ENCODE assay signal across 9 mouse cellular contexts in the genomic region with DNA sequence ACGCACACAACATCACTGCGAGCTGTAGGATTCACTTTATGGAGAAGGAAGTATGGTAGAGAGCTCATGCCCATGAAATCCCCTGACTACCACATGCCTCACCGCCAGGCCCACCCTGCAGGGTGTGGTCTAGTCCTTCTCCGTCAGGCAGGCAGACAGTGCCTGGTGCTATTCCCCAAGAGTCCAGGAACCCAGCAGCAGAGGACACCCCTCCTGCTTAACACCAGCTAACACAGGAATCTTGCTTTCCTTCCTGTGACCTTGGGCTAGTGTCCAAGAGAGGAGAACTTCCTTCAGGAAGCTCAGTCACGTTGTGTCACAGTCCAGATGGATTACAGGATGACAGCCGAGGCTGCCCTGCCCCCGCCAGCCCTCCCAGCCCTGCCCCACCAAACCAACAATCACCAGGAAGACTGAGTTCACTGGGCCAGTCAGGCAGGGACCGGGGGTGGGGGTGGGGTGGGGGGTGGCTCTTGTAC. TPM values are rescaled to one million over a fixed set of nuclear protein-coding genes. Genes with fewer than 3 reads are reported as not detected.
DNase-seq lines count a peak whose midpoint lies in the region; ATAC-seq lines count a peak whose summit lies in the region.
"Had no signal": no experiment of that assay in that cellular context is flagged by ENCODE, and none has a peak within 500 bp of the region (broad histone marks: within the 10 kb centered on the region; RNA-seq: fewer than 3 reads in every experiment).

No protein-coding gene starts in this region.

- no peak overlapping the region for H3K9ac ChIP-seq in embryonic facial prominence, embryonic 14.5 days (ENCODE audit: low read depth, low read length)
- no peak overlapping the region for H3K9ac ChIP-seq in heart, embryonic 12.5 days
- H3K9ac ChIP-seq: midbrain, embryonic 12.5 days had no signal

- H3K4me1 ChIP-seq in embryonic facial prominence, embryonic 14.5 days (ENCODE audit: control insufficient read depth, insufficient read depth, low read length), result no peaks in the 10 kb centered on the region
- peaks cover 10% of the 10 kb centered on the region for H3K4me1 ChIP-seq in embryonic facial prominence, embryonic 10.5 days
- peaks cover 15% of the 10 kb centered on the region for H3K4me1 ChIP-seq in heart, embryonic 12.5 days (replicated peaks)
- H3K4me1 ChIP-seq in midbrain, embryonic 10.5 days, result 0 out of 2 replicates have a peak, but pooled peaks cover 10% of the 10 kb centered on the region
- H3K4me1 ChIP-seq: midbrain, embryonic 12.5 days had no signal

- 52% methylated on average over 8 of the region's 8 CpGs for WGBS in embryonic facial prominence, embryonic 14.5 days
- 66% methylated on average over 8 of the region's 8 CpGs for WGBS in embryonic facial prominence, embryonic 10.5 days
- 27% methylated on average over 8 of the region's 8 CpGs for WGBS in heart, embryonic 12.5 days
- 68% methylated on average over 8 of the region's 8 CpGs for WGBS in midbrain, embryonic 10.5 days

- no peak overlapping the region for H3K4me2 ChIP-seq in embryonic facial prominence, embryonic 14.5 days (ENCODE audit: low read depth, low read length)
- peak overlapping the region; percentile 19; the same call in 1 of the 2 replicates for H3K4me2 ChIP-seq in heart, embryonic 12.5 days
- H3K4me2 ChIP-seq: midbrain, embryonic 12.5 days had no signal

- no peaks in the 10 kb centered on the region for H3K27me3 ChIP-seq in embryonic facial prominence, embryonic 14.5 days (replicated peaks; ENCODE audit: control insufficient read depth, insufficient read depth, low read length)
- H3K27me3 ChIP-seq in embryonic facial prominence, embryonic 10.5 days (replicated peaks; ENCODE audit: low read depth, poor library complexity, severe bottlenecking), result no peaks in the 10 kb centered on the region
- H3K27me3 ChIP-seq in heart, embryonic 12.5 days (replicated peaks), result no peaks in the 10 kb centered on the region
- H3K27me3 ChIP-seq in midbrain, embryonic 10.5 days (ENCODE audit: low read depth, poor library complexity, severe bottlenecking), result no peaks in the 10 kb centered on the region

- H3K27ac ChIP-seq in embryonic facial prominence, embryonic 14.5 days (replicated peaks; ENCODE audit: low read depth, low read length), result no peak overlapping the region
- H3K27ac ChIP-seq in embryonic facial prominence, embryonic 10.5 days (replicated peaks), result no peak overlapping the region
- peak overlapping the region; percentile 65 for H3K27ac ChIP-seq in heart, embryonic 12.5 days (ENCODE audit: poor library complexity, severe bottlenecking)
- no peak overlapping the region for H3K27ac ChIP-seq in midbrain, embryonic 10.5 days (replicated peaks)
- H3K27ac ChIP-seq: midbrain, embryonic 12.5 days had no signal

- no peaks in the 10 kb centered on the region for H3K36me3 ChIP-seq in embryonic facial prominence, embryonic 14.5 days (ENCODE audit: control insufficient read depth, insufficient read depth, low read length)
- H3K36me3 ChIP-seq in embryonic facial prominence, embryonic 10.5 days (replicated peaks), result no peaks in the 10 kb centered on the region
- H3K36me3 ChIP-seq in heart, embryonic 12.5 days, result no peaks in the 10 kb centered on the region
- H3K36me3 ChIP-seq in midbrain, embryonic 10.5 days, result no peaks in the 10 kb centered on the region
- H3K36me3 ChIP-seq: midbrain, embryonic 12.5 days had no signal

- ATAC-seq in embryonic facial prominence, embryonic 14.5 days (ENCODE audit: low read depth), result peak; percentile 50; the same call in 1 of the 2 replicates
- ATAC-seq in heart, embryonic 12.5 days (ENCODE audit: insufficient number of reproducible peaks, low FRiP score), result peak; percentile 90

- DNase-seq in embryonic facial prominence, embryonic 14.5 days (ENCODE audit: low spot score), result peak; percentile 58
- no peak for DNase-seq in embryonic facial prominence, embryonic 10.5 days (ENCODE audit: low spot score)
- peak; percentile 73 to 86 for DNase-seq in kidney, postnatal 25 days
- DNase-seq in lung, postnatal 4 days, result peak; percentile 77 to 88
- DNase-seq in layer of hippocampus, adult 8-10 months (ENCODE audit: low spot score in 2 of 2), result no peak
- no peak for DNase-seq in midbrain, embryonic 10.5 days (ENCODE audit: low spot score)
- DNase-seq in thymus, postnatal 14 days, result no peak

- no peak overlapping the region for H3K4me3 ChIP-seq in embryonic facial prominence, embryonic 14.5 days (ENCODE audit: low read depth, low read length)
- no peak overlapping the region for H3K4me3 ChIP-seq in embryonic facial prominence, embryonic 10.5 days
- no peak overlapping the region for H3K4me3 ChIP-seq in heart, embryonic 12.5 days
- H3K4me3 ChIP-seq in midbrain, embryonic 10.5 days, result no peak overlapping the region
- H3K4me3 ChIP-seq: midbrain, embryonic 12.5 days had no signal

- no peaks in the 10 kb centered on the region for H3K9me3 ChIP-seq in embryonic facial prominence, embryonic 14.5 days (ENCODE audit: control insufficient read depth, low read length)
- H3K9me3 ChIP-seq in embryonic facial prominence, embryonic 10.5 days, result no peaks in the 10 kb centered on the region
- peaks cover 5% of the 10 kb centered on the region for H3K9me3 ChIP-seq in heart, embryonic 12.5 days (replicated peaks)
- no peaks in the 10 kb centered on the region for H3K9me3 ChIP-seq in midbrain, embryonic 10.5 days (replicated peaks)
- H3K9me3 ChIP-seq: midbrain, embryonic 12.5 days had no signal

RNA-seq across cellular contexts. Expression of a gene that starts 9.2 kb away (rescaled TPM):
- polyA plus RNA-seq in embryonic facial prominence, embryonic 14.5 days (2014; fragmentation: Nextera tagmentation; extraction: Ambion mirVana), result 37.7 and 41.5 TPM in 2 replicates
- 32.6 and 32.7 TPM in 2 replicates for polyA plus RNA-seq in embryonic facial prominence, embryonic 10.5 days (2016; fragmentation: Nextera tagmentation; extraction: Ambion mirVana)
- 33.5 and 38.2 TPM in 2 replicates for polyA plus RNA-seq in heart, embryonic 12.5 days (2016; fragmentation: Nextera tagmentation; extraction: Ambion mirVana)
- 100 to 1,000 TPM; 114 to 140 (median 119) TPM for total RNA-seq in layer of hippocampus, adult 8-10 months (2022)
- 31.4 and 32.0 TPM in 2 replicates for polyA plus RNA-seq in midbrain, embryonic 10.5 days (2016; fragmentation: Nextera tagmentation; extraction: Ambion mirVana)

RNA-seq across cellular contexts. Expression of a gene that starts 19.9 kb away (rescaled TPM):
- polyA plus RNA-seq in embryonic facial prominence, embryonic 14.5 days (2014; fragmentation: Nextera tagmentation; extraction: Ambion mirVana), result 5.5 and 5.8 TPM in 2 replicates
- not detected in 2 replicates for polyA plus RNA-seq in embryonic facial prominence, embryonic 10.5 days (2016; fragmentation: Nextera tagmentation; extraction: Ambion mirVana)
- polyA plus RNA-seq in heart, embryonic 12.5 days (2016; fragmentation: Nextera tagmentation; extraction: Ambion mirVana), result 0.31 TPM in 1 of 2 replicates, not detected in the other
- 1 to 10 TPM in 2 of 4 experiments, under 1 TPM in 1, not detected in 1; 0.61 to 2.3 (median 1.3) TPM for total RNA-seq in layer of hippocampus, adult 8-10 months (2022)
- not detected in 2 replicates for polyA plus RNA-seq in midbrain, embryonic 10.5 days (2016; fragmentation: Nextera tagmentation; extraction: Ambion mirVana)

RNA-seq across cellular contexts. Expression of a gene that starts 30.1 kb away (rescaled TPM):
- 8.7 and 9.4 TPM in 2 replicates for polyA plus RNA-seq in embryonic facial prominence, embryonic 14.5 days (2014; fragmentation: Nextera tagmentation; extraction: Ambion mirVana)
- 5.7 and 7.0 TPM in 2 replicates for polyA plus RNA-seq in embryonic facial prominence, embryonic 10.5 days (2016; fragmentation: Nextera tagmentation; extraction: Ambion mirVana)
- polyA plus RNA-seq in heart, embryonic 12.5 days (2016; fragmentation: Nextera tagmentation; extraction: Ambion mirVana), result 8.5 and 10.1 TPM in 2 replicates
- 1 to 10 TPM; 5.0 to 7.7 (median 6.5) TPM for total RNA-seq in layer of hippocampus, adult 8-10 months (2022)
- 3.7 and 4.3 TPM in 2 replicates for polyA plus RNA-seq in midbrain, embryonic 10.5 days (2016; fragmentation: Nextera tagmentation; extraction: Ambion mirVana)

RNA-seq across cellular contexts. Expression of a gene that starts 55.6 kb away (rescaled TPM):
- 9.8 and 11.7 TPM in 2 replicates for polyA plus RNA-seq in embryonic facial prominence, embryonic 14.5 days (2014; fragmentation: Nextera tagmentation; extraction: Ambion mirVana)
- 3.9 and 4.0 TPM in 2 replicates for polyA plus RNA-seq in embryonic facial prominence, embryonic 10.5 days (2016; fragmentation: Nextera tagmentation; extraction: Ambion mirVana)
- 7.4 and 12.0 TPM in 2 replicates for polyA plus RNA-seq in heart, embryonic 12.5 days (2016; fragmentation: Nextera tagmentation; extraction: Ambion mirVana)
- 1 to 10 TPM in 3 of 4 experiments, under 1 TPM in 1; 0.85 to 1.8 (median 1.4) TPM for total RNA-seq in layer of hippocampus, adult 8-10 months (2022)
- 1.6 and 2.4 TPM in 2 replicates for polyA plus RNA-seq in midbrain, embryonic 10.5 days (2016; fragmentation: Nextera tagmentation; extraction: Ambion mirVana)

Comparison
In these comparisons a context has a peak if more than half of its experiments do, and no peak if none do; other contexts are left out.
1. DNase-seq: peak in embryonic facial prominence, embryonic 14.5 days (single experiment), kidney, postnatal 25 days (2 of 2) and lung, postnatal 4 days (2 of 2); none in embryonic facial prominence, embryonic 10.5 days (single experiment), layer of hippocampus, adult 8-10 months (0 of 2), midbrain, embryonic 10.5 days (single experiment) and thymus, postnatal 14 days (single experiment).